Mouse (Mus musculus): ENCODE results near the gene Fap. TPM values are rescaled to one million over a fixed set of nuclear protein-coding genes. Genes with fewer than 3 reads are reported as not detected.

The Fap gene
- 1.2 and 2.5 TPM in 2 replicates for polyA plus RNA-seq (2021; fragmentation: Nextera tagmentation)
- long read RNA-seq, experiment 1, partial matches to known transcripts: 1 of 5 reads
- long read RNA-seq, experiment 1, other reads (novel, unspliced or antisense): 3 of 5 reads
- long read RNA-seq, experiment 2, partial matches to known transcripts: 2 of 2 reads
- long read RNA-seq, experiment 2, other reads (novel, unspliced or antisense): 0 of 2 reads

GRCm38 (mm10) chr2:62573753-62574159 lies at the start of gene Fap:
Gene Fap (minus strand): TSS chr2:62574075.

GRCm38 (mm10) chr2:62483550-62483949 lies 90.3 kb downstream of the Fap start, which contains the start of gene Gcg:
Gene Gcg (minus strand): TSS chr2:62483650.

Other genes with a start within 250 kb of the Fap start
- 1.1 and 1.2 TPM in 2 replicates for gene Dpp4, start 161.8 kb downstream of the Fap start, polyA plus RNA-seq (2021; fragmentation: Nextera tagmentation)
- gene Gcg, start 90.4 kb downstream of the Fap start, polyA plus RNA-seq (2021; fragmentation: Nextera tagmentation): 0.13 TPM in 1 of 2 replicates, not detected in the other
- gene Ifih1, start 72.2 kb upstream of the Fap start, polyA plus RNA-seq (2021; fragmentation: Nextera tagmentation): 2.3 and 2.7 TPM in 2 replicates
- gene Gca, start 90.2 kb upstream of the Fap start, polyA plus RNA-seq (2021; fragmentation: Nextera tagmentation): 9.9 and 11.6 TPM in 2 replicates

Data from left cerebral cortex, adult 6 months (tissue).